Mouse (Mus musculus): Measurements from ENCODE around the gene Tmem247.

GRCm38 (mm10) chr17:86880461-86881044, 36.6 kb upstream of the Tmem247 start:
- TF ChIP-seq CTCF (IDR thresholded peaks at IDR 0.05; ENCODE audit: low read depth) (no peak), EP300 (IDR thresholded peaks at IDR 0.05; ENCODE audit: low read depth) (no peak)
